ENCODE assay signal across 23 mouse cellular contexts in genomic region chr14:54161206-54161605, GRCm38 (mm10).
DNase-seq lines count a peak whose midpoint lies in the region; ATAC-seq lines count a peak whose summit lies in the region.
"Had no signal": no experiment of that assay in that cellular context is flagged by ENCODE, and none has a peak within 500 bp of the region (broad histone marks: within the 10 kb centered on the region; RNA-seq: fewer than 3 reads in every experiment).

No protein-coding gene starts in this region.

- WGBS in midbrain, embryonic 13.5 days, result 48% methylated on average over 7 of the region's 7 CpGs
- WGBS in midbrain, embryonic 14.5 days, result 37% methylated on average over 7 of the region's 7 CpGs

- no peak overlapping the region for H3K9ac ChIP-seq in midbrain, embryonic 13.5 days (replicated peaks)
- H3K9ac ChIP-seq in midbrain, embryonic 14.5 days (replicated peaks; ENCODE audit: low read length), result no peak overlapping the region
- H3K9ac ChIP-seq: embryonic facial prominence, embryonic 12.5 days; embryonic facial prominence, embryonic 15.5 days; forebrain, postnatal 0 days; hindbrain, embryonic 13.5 days had no signal

- H3K36me3 ChIP-seq in midbrain, embryonic 13.5 days, result no peaks in the 10 kb centered on the region
- H3K36me3 ChIP-seq in midbrain, embryonic 14.5 days (ENCODE audit: control insufficient read depth, insufficient read depth, low read length), result no peaks in the 10 kb centered on the region
- H3K36me3 ChIP-seq: embryonic facial prominence, embryonic 12.5 days; embryonic facial prominence, embryonic 15.5 days; G1E; hindbrain, embryonic 10.5 days; hindbrain, embryonic 13.5 days had no signal

- H3K27me3 ChIP-seq in midbrain, embryonic 13.5 days, result no peaks in the 10 kb centered on the region
- no peaks in the 10 kb centered on the region for H3K27me3 ChIP-seq in midbrain, embryonic 14.5 days (ENCODE audit: control insufficient read depth, insufficient read depth, low read length)
- H3K27me3 ChIP-seq: CH12.LX; embryonic facial prominence, embryonic 12.5 days; embryonic facial prominence, embryonic 15.5 days; hindbrain, embryonic 13.5 days; Patski had no signal

- H3K9me3 ChIP-seq in midbrain, embryonic 13.5 days, result no peaks in the 10 kb centered on the region
- H3K9me3 ChIP-seq in midbrain, embryonic 14.5 days (ENCODE audit: control insufficient read depth, low read length), result no peaks in the 10 kb centered on the region
- H3K9me3 ChIP-seq: embryonic facial prominence, embryonic 12.5 days; embryonic facial prominence, embryonic 15.5 days; G1E; hindbrain, embryonic 10.5 days; hindbrain, embryonic 13.5 days had no signal

- H3K27ac ChIP-seq in midbrain, embryonic 13.5 days, result 0 out of 2 replicates have a peak overlapping the region, but pooled peaks have one; percentile 19
- H3K27ac ChIP-seq in midbrain, embryonic 14.5 days (replicated peaks; ENCODE audit: low read depth, low read length), result no peak overlapping the region
- H3K27ac ChIP-seq: embryonic facial prominence, embryonic 12.5 days; embryonic facial prominence, embryonic 15.5 days; gastrocnemius, adult 2 months; hindbrain, embryonic 10.5 days; hindbrain, embryonic 13.5 days; hindbrain, postnatal 0 days had no signal

- H3K4me2 ChIP-seq in midbrain, embryonic 13.5 days (replicated peaks), result no peak overlapping the region
- no peak overlapping the region for H3K4me2 ChIP-seq in midbrain, embryonic 14.5 days (ENCODE audit: low read length)
- H3K4me2 ChIP-seq: embryonic facial prominence, embryonic 12.5 days; embryonic facial prominence, embryonic 15.5 days; heart, embryonic 11.5 days; hindbrain, embryonic 13.5 days had no signal

- 0 out of 2 replicates have a peak, but pooled peaks cover 5% of the 10 kb centered on the region for H3K4me1 ChIP-seq in midbrain, embryonic 13.5 days (replicated peaks)
- H3K4me1 ChIP-seq in midbrain, embryonic 14.5 days (ENCODE audit: control insufficient read depth, insufficient read depth, low read length), result no peaks in the 10 kb centered on the region
- H3K4me1 ChIP-seq: embryonic facial prominence, embryonic 15.5 days; hindbrain, embryonic 10.5 days; hindbrain, embryonic 13.5 days had no signal

- H3K4me3 ChIP-seq in midbrain, embryonic 13.5 days (replicated peaks), result no peak overlapping the region
- no peak overlapping the region for H3K4me3 ChIP-seq in midbrain, embryonic 14.5 days (replicated peaks; ENCODE audit: low read depth, low read length)
- H3K4me3 ChIP-seq: embryonic facial prominence, embryonic 12.5 days; embryonic facial prominence, embryonic 15.5 days; gastrocnemius, adult 2 months; hindbrain, embryonic 10.5 days; hindbrain, embryonic 13.5 days had no signal

- no peak for ATAC-seq in midbrain, embryonic 13.5 days
- no peak for ATAC-seq in midbrain, embryonic 14.5 days (ENCODE audit: low FRiP score, low TSS enrichment)
- ATAC-seq: forebrain, embryonic 14.5 days; forebrain, postnatal 0 days; hindbrain, postnatal 0 days; Patski had no signal

- intact Hi-C loops in heart, postnatal 10 days (cut with DNase I), result no loop called here

- peak; percentile 58 for DNase-seq in heart, adult 11 months
- DNase-seq in heart, postnatal 10 days, result no peak
- DNase-seq in midbrain, embryonic 14.5 days, result no peak
- DNase-seq in thymus, postnatal 4 days, result peak; percentile 12
- DNase-seq in thymus, postnatal 36 days, result no peak
- DNase-seq: adrenal gland, postnatal 10 days; adrenal gland, postnatal 36 days; cerebellum, adult 9-10 months; forebrain, postnatal 0 days; heart, adult 18-20 months; heart, postnatal 36 days had no signal

Comparison
In these comparisons a context has a peak if more than half of its experiments do, and no peak if none do; other contexts are left out.
1. DNase-seq: peak in heart, adult 11 months (single experiment) and thymus, postnatal 4 days (single experiment); none in heart, postnatal 10 days (0 of 2), midbrain, embryonic 14.5 days (single experiment) and thymus, postnatal 36 days (0 of 2).